In genomic region chr2:75768559-75769304, GRCm38 (mm10) we compare ENCODE assay signal across 9 mouse cellular contexts.
DNase-seq lines count a peak whose midpoint lies in the region; ATAC-seq and TF ChIP-seq lines count a peak whose summit lies in the region.
"Had no signal": no experiment of that assay in that cellular context is flagged by ENCODE, and none has a peak within 500 bp of the region (broad histone marks: within the 10 kb centered on the region; RNA-seq: fewer than 3 reads in every experiment).

No protein-coding gene starts in this region.

- DNase-seq in gastrocnemius, adult 2 months, result no peak
- no peak for DNase-seq in gastrocnemius, postnatal 14 days
- no peak for DNase-seq in lung, postnatal 36 days
- no peak for DNase-seq in stomach, postnatal 0 days (ENCODE audit: low spot score)
- DNase-seq in spleen, postnatal 14 days (ENCODE audit: low spot score in 2 of 2), result no peak
- DNase-seq in spleen, adult 18-20 months, result no peak

- H3K9me3 ChIP-seq in lung, embryonic 16.5 days (ENCODE audit: control insufficient read depth, low read length), result no peaks in the 10 kb centered on the region
- no peaks in the 10 kb centered on the region for H3K9me3 ChIP-seq in intestine, embryonic 15.5 days
- H3K9me3 ChIP-seq in stomach, postnatal 0 days (ENCODE audit: control insufficient read depth, low read length), result no peaks in the 10 kb centered on the region
- H3K9me3 ChIP-seq: midbrain, embryonic 12.5 days had no signal

- 0 out of 2 replicates have a peak overlapping the region, but pooled peaks have one; percentile 17 for H3K4me2 ChIP-seq in lung, embryonic 16.5 days (ENCODE audit: low read depth, low read length)
- no peak overlapping the region for H3K4me2 ChIP-seq in intestine, embryonic 15.5 days (replicated peaks)
- no peak overlapping the region for H3K4me2 ChIP-seq in stomach, postnatal 0 days (replicated peaks; ENCODE audit: low read depth)
- H3K4me2 ChIP-seq: midbrain, embryonic 12.5 days had no signal

- H3K4me3 ChIP-seq in gastrocnemius, adult 2 months, result no peak overlapping the region
- no peak overlapping the region for H3K4me3 ChIP-seq in lung, embryonic 16.5 days (ENCODE audit: low read length)
- H3K4me3 ChIP-seq in intestine, embryonic 15.5 days (replicated peaks), result no peak overlapping the region
- no peak overlapping the region for H3K4me3 ChIP-seq in stomach, postnatal 0 days (ENCODE audit: low read depth, low read length)
- H3K4me3 ChIP-seq: midbrain, embryonic 12.5 days had no signal

- ATAC-seq in lung, embryonic 16.5 days (ENCODE audit: low read depth), result no peak
- ATAC-seq in intestine, embryonic 15.5 days, result no peak
- no peak for ATAC-seq in stomach, postnatal 0 days (ENCODE audit: low FRiP score, low TSS enrichment)

- no peak for TF ChIP-seq CTCF in gastrocnemius, adult 2 months (IDR thresholded peaks at IDR 0.05)
- no peak for TF ChIP-seq CTCF in stomach, postnatal 0 days (IDR thresholded peaks at IDR 0.05; ENCODE audit: low read depth)

- no peaks in the 10 kb centered on the region for H3K27me3 ChIP-seq in lung, embryonic 16.5 days (ENCODE audit: control insufficient read depth, insufficient read depth, low read depth, low read length)
- H3K27me3 ChIP-seq in intestine, embryonic 15.5 days (replicated peaks), result no peaks in the 10 kb centered on the region
- H3K27me3 ChIP-seq in stomach, postnatal 0 days (ENCODE audit: control insufficient read depth, insufficient read depth, low read length), result no peaks in the 10 kb centered on the region
- H3K27me3 ChIP-seq: midbrain, embryonic 12.5 days had no signal

- TF ChIP-seq EP300 in stomach, postnatal 0 days (optimal IDR thresholded peaks at IDR 0.05), result no peak

- no peak overlapping the region for H3K9ac ChIP-seq in lung, embryonic 16.5 days (ENCODE audit: low read length)
- no peak overlapping the region for H3K9ac ChIP-seq in intestine, embryonic 15.5 days
- H3K9ac ChIP-seq in stomach, postnatal 0 days (ENCODE audit: low read length), result no peak overlapping the region
- H3K9ac ChIP-seq: midbrain, embryonic 12.5 days had no signal

- H3K36me3 ChIP-seq in lung, embryonic 16.5 days (ENCODE audit: control insufficient read depth, insufficient read depth, low read length), result no peaks in the 10 kb centered on the region
- H3K36me3 ChIP-seq in intestine, embryonic 15.5 days, result no peaks in the 10 kb centered on the region
- H3K36me3 ChIP-seq in stomach, postnatal 0 days (ENCODE audit: control insufficient read depth, insufficient read depth, low read length), result no peaks in the 10 kb centered on the region
- H3K36me3 ChIP-seq: midbrain, embryonic 12.5 days had no signal

- H3K4me1 ChIP-seq in lung, embryonic 16.5 days (replicated peaks; ENCODE audit: control insufficient read depth, insufficient read depth, low read length), result peaks cover 23% of the 10 kb centered on the region
- H3K4me1 ChIP-seq in intestine, embryonic 15.5 days (replicated peaks), result peaks cover 17% of the 10 kb centered on the region; the same call in 1 of the 2 replicates
- peaks cover 5% of the 10 kb centered on the region; the same call in 1 of the 2 replicates for H3K4me1 ChIP-seq in stomach, postnatal 0 days (replicated peaks; ENCODE audit: control insufficient read depth, insufficient read depth)

- intact Hi-C loops in gastrocnemius, adult 2 months (cut with DNase I), result no loop called here
- intact Hi-C loops in gastrocnemius, postnatal 14 days (cut with DNase I; ENCODE audit: low total_unique reads), result no loop called here

- 58% methylated on average over 5 of the region's 5 CpGs for WGBS in lung, embryonic 16.5 days
- WGBS in intestine, embryonic 15.5 days, result 72% methylated on average over 5 of the region's 5 CpGs
- WGBS in stomach, postnatal 0 days, result 50% methylated on average over 5 of the region's 5 CpGs

- H3K27ac ChIP-seq in gastrocnemius, adult 2 months, result peak overlapping the region; percentile 8; the same call in 1 of the 2 replicates
- peak overlapping the region; percentile 75 for H3K27ac ChIP-seq in lung, embryonic 16.5 days (ENCODE audit: low read length)
- peak overlapping the region; percentile 44; the same call in 1 of the 2 replicates for H3K27ac ChIP-seq in intestine, embryonic 15.5 days
- H3K27ac ChIP-seq in stomach, postnatal 0 days (replicated peaks), result peak overlapping the region; percentile 83
- H3K27ac ChIP-seq: midbrain, embryonic 12.5 days had no signal

Comparison
In these comparisons a context has a peak if more than half of its experiments do, and no peak if none do; other contexts are left out.
1. H3K27ac ChIP-seq: peak in every context shown above with its lines; median percentile 83 in stomach, postnatal 0 days; 75 in lung, embryonic 16.5 days; 44 in intestine, embryonic 15.5 days; 8 in gastrocnemius, adult 2 months.